Mouse (Mus musculus): ENCODE measurements around the gene Adgrf3. TPM values are rescaled to one million over a fixed set of nuclear protein-coding genes. Genes with fewer than 3 reads are reported as not detected.

Gene Adgrf3
- polyA plus RNA-seq, 1 experiment from 2014 or later, result not detected

- no peak for DNase-seq (ENCODE audit: extremely low spot score, low spot score)
- Histone ChIP-seq H3K36me3 (replicated peaks) (0 out of 2 replicates have a peak, but pooled peaks cover 2% of the 10 kb centered on the region), H3K4me3 (peak overlapping the region; percentile 89), H3K4me1 (peaks cover 32% of the 10 kb centered on the region), H3K9me3 (no peaks in the 10 kb centered on the region), H3K27ac (peak overlapping the region; percentile 99), H3K27me3 (ENCODE audit: poor library complexity, severe bottlenecking) (no peaks in the 10 kb centered on the region)
- WGBS, result under 1% methylated on average over 31 of the region's 31 CpGs
Measured at GRCm38 (mm10) chr5:30155395-30155792, 50.1 kb downstream of the Adgrf3 start.

DNA sequence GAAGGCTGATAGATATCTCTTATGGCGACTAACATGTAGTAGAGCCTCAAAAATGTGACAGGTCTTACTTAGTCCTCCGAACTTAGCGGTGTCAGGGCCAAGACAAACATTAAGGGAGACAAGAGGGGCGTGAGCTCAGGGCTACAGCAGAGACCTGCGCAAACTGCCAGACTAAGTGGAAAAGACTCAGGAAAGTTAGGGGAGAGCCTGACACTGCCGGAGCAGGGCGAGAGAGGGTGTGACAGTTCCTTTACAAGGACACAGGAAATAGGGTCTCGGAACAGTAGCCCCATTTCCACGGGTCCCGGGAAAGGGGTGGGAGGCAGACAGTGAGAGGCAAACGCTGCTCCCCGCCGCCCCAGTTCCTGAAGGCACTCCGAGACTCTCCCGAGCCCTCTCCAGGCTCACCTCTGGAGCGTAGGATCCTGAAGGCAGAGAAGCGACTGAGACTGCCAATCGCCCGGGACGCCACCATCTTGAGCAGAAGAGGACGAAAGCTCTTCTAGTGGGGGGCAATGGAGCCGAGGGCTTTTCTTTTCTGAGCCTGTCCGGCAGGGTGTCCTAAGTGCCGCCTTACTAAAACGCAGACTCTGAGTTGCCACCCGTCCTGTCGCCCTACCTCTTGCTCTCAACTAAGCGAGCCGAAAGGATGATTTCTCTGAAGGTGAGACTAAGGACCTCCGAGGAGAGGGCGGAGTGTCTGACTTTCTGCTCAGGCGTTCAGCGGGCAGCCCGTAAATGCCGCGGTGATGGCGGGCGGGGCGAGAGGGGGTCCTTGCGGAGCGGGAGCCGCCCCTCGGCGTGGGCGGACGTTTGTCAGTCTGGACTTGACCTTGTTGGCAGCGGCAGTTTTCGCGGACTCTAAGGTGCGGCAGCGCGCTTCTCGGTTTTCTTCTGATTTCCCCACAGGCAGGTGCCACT lies 50.8 kb downstream of the Adgrf3 start, which contains the start of the genes Hadha and Hadhb:
Hadha (minus strand) TSS at position 689 of the 921 bp plus-strand sequence.
Hadhb (plus strand) TSS at position 775 of the 921 bp plus-strand sequence.
- Histone ChIP-seq H3K9me3 (no peaks in the 10 kb centered on the region), H3K27me3 (ENCODE audit: poor library complexity, severe bottlenecking) (no peaks in the 10 kb centered on the region), H3K27ac (peak within 1 kb of the TSS; percentile 99), H3K4me3 (peak within 1 kb of the TSS; percentile 89), H3K4me1 (peaks cover 36% of the 10 kb centered on the region), H3K36me3 (replicated peaks) (0 out of 2 replicates have a peak, but pooled peaks cover 2% of the 10 kb centered on the region)
- WGBS, result under 1% methylated on average over 53 of the region's 53 CpGs
- peak; percentile 91 for DNase-seq (ENCODE audit: extremely low spot score, low spot score)

- H3K9me3 ChIP-seq, result no peaks in the 10 kb centered on the region
- WGBS, result 27% methylated on average over 4 of the region's 4 CpGs
- peaks cover 36% of the 10 kb centered on the region for H3K4me1 ChIP-seq
- H3K27me3 ChIP-seq (ENCODE audit: poor library complexity, severe bottlenecking), result no peaks in the 10 kb centered on the region
- H3K27ac ChIP-seq, result peak overlapping the region; percentile 99; the same call in 1 of the 2 replicates
- DNase-seq (ENCODE audit: extremely low spot score, low spot score), result no peak
- 0 out of 2 replicates have a peak, but pooled peaks cover 5% of the 10 kb centered on the region for H3K36me3 ChIP-seq (replicated peaks)
- peak overlapping the region; percentile 89 for H3K4me3 ChIP-seq
Measured at GRCm38 (mm10) chr5:30154013-30154412, 51.5 kb downstream of the Adgrf3 start.

DNA sequence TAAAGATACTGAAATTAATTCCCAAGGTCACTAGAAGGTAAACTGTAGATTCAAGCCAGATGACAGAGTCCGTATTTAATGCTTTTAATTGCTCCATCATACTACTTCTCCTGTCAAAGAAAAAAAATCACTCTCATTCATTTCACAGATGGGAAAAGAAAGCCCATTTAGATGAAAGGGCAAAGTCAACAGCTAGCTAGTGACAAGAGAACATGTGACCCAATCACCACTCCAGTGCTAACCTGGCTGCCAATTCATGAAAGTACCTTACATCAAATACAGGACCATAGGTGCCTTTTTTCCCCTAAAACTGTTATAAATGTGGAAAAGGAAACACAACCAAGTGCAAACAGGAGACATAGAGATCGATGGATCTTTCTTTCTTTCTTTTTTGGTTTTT lies 52.3 kb downstream of the Adgrf3 start:
- no peak for DNase-seq (ENCODE audit: extremely low spot score, low spot score)
- WGBS, result 91% methylated on average over 2 of the region's 2 CpGs
- H3K4me3 ChIP-seq, result no peak overlapping the region
- H3K27ac ChIP-seq, result no peak overlapping the region
- H3K36me3 ChIP-seq (replicated peaks), result 0 out of 2 replicates have a peak, but pooled peaks cover 3% of the 10 kb centered on the region
- H3K27me3 ChIP-seq (ENCODE audit: poor library complexity, severe bottlenecking), result no peaks in the 10 kb centered on the region
- H3K9me3 ChIP-seq, result no peaks in the 10 kb centered on the region
- peaks cover 36% of the 10 kb centered on the region for H3K4me1 ChIP-seq

- Histone ChIP-seq H3K4me3 (no peak overlapping the region), H3K27ac (no peak overlapping the region), H3K36me3 (replicated peaks) (0 out of 2 replicates have a peak, but pooled peaks cover 3% of the 10 kb centered on the region), H3K4me1 (peaks cover 36% of the 10 kb centered on the region), H3K9me3 (no peaks in the 10 kb centered on the region), H3K27me3 (ENCODE audit: poor library complexity, severe bottlenecking) (no peaks in the 10 kb centered on the region)
- 92% methylated on average over 1 of the region's 1 CpGs for WGBS
- no peak for DNase-seq (ENCODE audit: extremely low spot score, low spot score)
Measured at GRCm38 (mm10) chr5:30152413-30152812, 53.1 kb downstream of the Adgrf3 start.

DNA sequence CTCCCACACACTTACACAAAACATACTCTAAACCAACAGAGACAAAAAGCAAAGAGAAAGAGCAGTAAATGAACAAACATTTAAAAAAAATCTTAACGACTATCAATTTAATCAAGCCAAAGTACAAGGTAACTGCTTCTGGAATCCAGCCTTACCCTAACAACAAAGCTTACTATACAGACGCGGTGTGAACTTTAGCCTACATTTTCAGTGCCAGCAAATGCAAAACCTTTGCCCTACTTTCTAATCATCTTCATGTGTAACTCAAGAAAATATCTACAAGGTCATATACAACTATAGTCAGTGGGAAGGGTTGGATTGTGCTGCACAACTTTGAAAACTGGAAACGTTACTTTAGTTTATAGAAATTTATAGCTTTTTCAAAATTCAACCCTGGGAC lies 53.5 kb downstream of the Adgrf3 start:
- Histone ChIP-seq H3K4me1 (peaks cover 35% of the 10 kb centered on the region), H3K27ac (no peak overlapping the region), H3K9me3 (no peaks in the 10 kb centered on the region), H3K4me3 (no peak overlapping the region), H3K27me3 (ENCODE audit: poor library complexity, severe bottlenecking) (no peaks in the 10 kb centered on the region), H3K36me3 (replicated peaks) (peaks cover 3% of the 10 kb centered on the region; the same call in 1 of the 2 replicates)
- no peak for DNase-seq (ENCODE audit: extremely low spot score, low spot score)
- 65% methylated on average over 4 of the region's 4 CpGs for WGBS

GRCm38 (mm10) chr5:30148133-30148920 lies 57.2 kb downstream of the Adgrf3 start:
- no peaks in the 10 kb centered on the region for H3K27me3 ChIP-seq (ENCODE audit: poor library complexity, severe bottlenecking)
- WGBS, result 91% methylated on average over 5 of the region's 5 CpGs
- H3K36me3 ChIP-seq (replicated peaks), result peaks cover 36% of the 10 kb centered on the region
- no peak overlapping the region for H3K27ac ChIP-seq
- H3K4me1 ChIP-seq, result peaks cover 19% of the 10 kb centered on the region
- no peak overlapping the region for H3K4me3 ChIP-seq
- no peak for DNase-seq (ENCODE audit: extremely low spot score, low spot score)
- H3K9me3 ChIP-seq, result no peaks in the 10 kb centered on the region

GRCm38 (mm10) chr5:30146526-30146925 lies 59.0 kb downstream of the Adgrf3 start:
- Histone ChIP-seq H3K4me1 (peaks cover 8% of the 10 kb centered on the region), H3K4me3 (no peak overlapping the region), H3K27ac (no peak overlapping the region), H3K9me3 (no peaks in the 10 kb centered on the region), H3K36me3 (replicated peaks) (peaks cover 54% of the 10 kb centered on the region), H3K27me3 (ENCODE audit: poor library complexity, severe bottlenecking) (no peaks in the 10 kb centered on the region)
- DNase-seq (ENCODE audit: extremely low spot score, low spot score), result no peak
- WGBS, result 89% methylated on average over 6 of the region's 6 CpGs

MicroRNAs encoded within 50 kb of the gene (microRNA counts, 519-probe panel; counts per million panel counts)
- microRNA mmu-miR-1960, result 3,918 counts per million, percentile 76 among the panel's probes with 10 or more counts

Small RNAs within 50 kb of the gene (microRNA-seq; reads per million reads assigned to microRNA genes)
- gene Mir1960, result 1.8 reads per million

Other genes with a start within 250 kb of the Adgrf3 start
- not detected in 2 replicates for gene Il6, start 192.6 kb downstream of the Adgrf3 start, polyA plus RNA-seq (2016; fragmentation: Nextera tagmentation; extraction: Ambion mirVana)
- gene Tyms, start 132.1 kb downstream of the Adgrf3 start, polyA plus RNA-seq (2016; fragmentation: Nextera tagmentation; extraction: Ambion mirVana), result 379 and 391 TPM in 2 replicates
- gene Garem2, start 100.6 kb downstream of the Adgrf3 start, polyA plus RNA-seq (2016; fragmentation: Nextera tagmentation; extraction: Ambion mirVana), result 2.9 and 3.3 TPM in 2 replicates
- 1.1 and 1.3 TPM in 2 replicates for gene 3110082J24Rik, start 99.6 kb downstream of the Adgrf3 start, polyA plus RNA-seq (2016; fragmentation: Nextera tagmentation; extraction: Ambion mirVana)
- gene Hadha, start 50.6 kb downstream of the Adgrf3 start, polyA plus RNA-seq (2016; fragmentation: Nextera tagmentation; extraction: Ambion mirVana), result 104 and 109 TPM in 2 replicates
- 111 and 112 TPM in 2 replicates for gene Hadhb, start 50.5 kb downstream of the Adgrf3 start, polyA plus RNA-seq (2016; fragmentation: Nextera tagmentation; extraction: Ambion mirVana)
- gene Selenoi, start 26.9 kb upstream of the Adgrf3 start, polyA plus RNA-seq (2016; fragmentation: Nextera tagmentation; extraction: Ambion mirVana), result 22.7 and 23.6 TPM in 2 replicates
- 0.28 and 0.48 TPM in 2 replicates for gene Drc1, start 75.7 kb upstream of the Adgrf3 start, polyA plus RNA-seq (2016; fragmentation: Nextera tagmentation; extraction: Ambion mirVana)

Data from forebrain, embryonic 10.5 days (tissue).